In the genomic region with DNA sequence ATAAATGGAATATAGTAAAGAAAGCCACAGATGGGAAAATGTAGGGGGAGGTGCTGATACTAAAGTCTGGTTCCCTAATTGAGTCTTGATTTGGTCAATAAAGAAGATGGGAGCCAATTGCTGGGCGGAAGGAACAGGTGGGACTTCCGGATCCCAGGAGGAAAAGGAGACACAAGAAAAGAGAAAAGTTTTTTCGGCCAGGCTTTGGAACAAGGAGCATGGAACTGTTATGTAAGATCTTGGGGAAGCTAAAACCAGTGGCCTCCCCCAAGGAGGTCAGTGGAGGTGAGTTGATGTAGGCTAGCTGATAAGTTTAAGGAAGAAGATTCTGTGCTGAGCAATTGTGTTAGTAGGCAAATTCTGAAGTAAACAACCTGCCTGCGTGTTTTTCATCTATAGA, we compare ENCODE assay signal across 29 mouse cellular contexts. TPM values are rescaled to one million over a fixed set of nuclear protein-coding genes. Genes with fewer than 3 reads are reported as not detected.
DNase-seq lines count a peak whose midpoint lies in the region; ATAC-seq lines count a peak whose summit lies in the region.
"Had no signal": no experiment of that assay in that cellular context is flagged by ENCODE, and none has a peak within 500 bp of the region (broad histone marks: within the 10 kb centered on the region; RNA-seq: fewer than 3 reads in every experiment).

No protein-coding gene starts in this region.

- intact Hi-C loops in heart, postnatal 10 days (cut with DNase I), result no loop called here

- no peaks in the 10 kb centered on the region for H3K4me1 ChIP-seq in limb, embryonic 10.5 days
- H3K4me1 ChIP-seq: forebrain, embryonic 10.5 days; forebrain, embryonic 13.5 days had no signal

- no peak for ATAC-seq in megakaryocyte, adult 5-6 weeks (ENCODE audit: poor library complexity, severe bottlenecking)
- ATAC-seq: CD4-positive, CD25-positive, alpha-beta regulatory T cell, adult 4 months; forebrain, embryonic 13.5 days; forebrain, embryonic 16.5 days; hindbrain, postnatal 0 days; inflammation-experienced regulatory T-cells, adult 6 months; intestine, embryonic 16.5 days had no signal

- H3K27me3 ChIP-seq in limb, embryonic 10.5 days (ENCODE audit: low read depth, poor library complexity, severe bottlenecking), result no peaks in the 10 kb centered on the region
- H3K27me3 ChIP-seq: forebrain, embryonic 13.5 days had no signal

- no peak overlapping the region for H3K4me3 ChIP-seq in limb, embryonic 10.5 days
- H3K4me3 ChIP-seq: forebrain, embryonic 10.5 days; forebrain, embryonic 13.5 days had no signal

- no peaks in the 10 kb centered on the region for H3K9me3 ChIP-seq in limb, embryonic 10.5 days (replicated peaks)
- H3K9me3 ChIP-seq: forebrain, embryonic 10.5 days; forebrain, embryonic 13.5 days had no signal

- no peak overlapping the region for H3K27ac ChIP-seq in limb, embryonic 10.5 days
- H3K27ac ChIP-seq: forebrain, embryonic 10.5 days; forebrain, embryonic 13.5 days; hindbrain, embryonic 14.5 days; hindbrain, postnatal 0 days had no signal

- H3K36me3 ChIP-seq in limb, embryonic 10.5 days, result no peaks in the 10 kb centered on the region
- H3K36me3 ChIP-seq: forebrain, embryonic 10.5 days had no signal

- 90% methylated on average over 4 of the region's 4 CpGs for WGBS in limb, embryonic 10.5 days

- peak; percentile 44 to 81 for DNase-seq in heart, adult 18-20 months
- no peak for DNase-seq in heart, postnatal 4 days
- DNase-seq in heart, adult 9 months (ENCODE audit: low spot score in 2 of 2), result peak; percentile 64 to 84
- DNase-seq in heart, postnatal 10 days, result no peak
- DNase-seq in limb, embryonic 10.5 days (ENCODE audit: low spot score), result peak; percentile 2
- DNase-seq: adrenal gland, adult 2 months; adrenal gland, postnatal 25 days; cerebellum, adult 18-20 months; cerebellum, adult 9-10 months; cerebellum, postnatal 14 days; gastrocnemius, postnatal 14 days; kidney, adult 18-20 months had no signal

RNA-seq across cellular contexts. Expression of a gene that starts 41.3 kb away (rescaled TPM):
- total RNA-seq in heart, adult 18-20 months (2021), result 100 to 1,000 TPM; 131 to 165 TPM
- 1 to 10 TPM; 3.7 to 4.6 TPM for total RNA-seq in heart, postnatal 4 days (2021)
- total RNA-seq in heart, postnatal 10 days (2021), result 10 to 100 TPM in 1 of 2 experiments, 1 to 10 TPM in 1; 7.3 to 18.2 TPM
- 0.21 and 0.36 TPM in 2 replicates for polyA plus RNA-seq in limb, embryonic 10.5 days (2016; fragmentation: Nextera tagmentation; extraction: Ambion mirVana)
- total RNA-seq in megakaryocyte, adult 5-6 weeks (2015), result 218 and 259 TPM in 2 replicates
- 211 and 252 TPM in 2 replicates for total RNA-seq in megakaryocyte, adult 5-6 weeks (2017)

RNA-seq across cellular contexts. Expression of a gene that starts 56.5 kb away (rescaled TPM):
- total RNA-seq in heart, adult 18-20 months (2021), result not detected
- not detected for total RNA-seq in heart, postnatal 4 days (2021)
- total RNA-seq in heart, postnatal 10 days (2021), result not detected
- 0.11 TPM in 1 of 2 replicates, not detected in the other for polyA plus RNA-seq in limb, embryonic 10.5 days (2016; fragmentation: Nextera tagmentation; extraction: Ambion mirVana)
- total RNA-seq in megakaryocyte, adult 5-6 weeks (2015), result not detected in 2 replicates
- total RNA-seq in megakaryocyte, adult 5-6 weeks (2017), result not detected in 2 replicates
- total RNA-seq: gastrocnemius, postnatal 14 days; heart, postnatal 36 days; MEL had no signal
- polyA plus RNA-seq: C2C12; CD4-positive, CD25-positive, alpha-beta regulatory T cell, adult 4 months; embryonic facial prominence, embryonic 11.5 days; embryonic facial prominence, embryonic 14.5 days; forebrain, embryonic 10.5 days; forebrain, embryonic 13.5 days; forebrain, embryonic 16.5 days; heart, embryonic 14.5 days; heart, postnatal 0 days; hindbrain, embryonic 11.5 days; hindbrain, embryonic 14.5 days; hindbrain, postnatal 0 days; inflammation-experienced regulatory T-cells, adult 6 months; intestine, embryonic 16.5 days had no signal

Comparison
In these comparisons a context has a peak if more than half of its experiments do, and no peak if none do; other contexts are left out.
1. DNase-seq: peak in heart, adult 18-20 months (2 of 2), heart, adult 9 months (2 of 2) and limb, embryonic 10.5 days (single experiment); none in heart, postnatal 4 days (single experiment) and heart, postnatal 10 days (0 of 2).
2. RNA of a gene that starts 41.3 kb away (total RNA-seq): 211 to 259 TPM in megakaryocyte, adult 5-6 weeks and 131 to 165 TPM in heart, adult 18-20 months; 7.3 to 18.2 TPM in heart, postnatal 10 days and 3.7 to 4.6 TPM in heart, postnatal 4 days; every median in the first group is over 4 times any median in the second.